Mouse (Mus musculus): ENCODE measurements around the gene Gm48551. TPM values are rescaled to one million over a fixed set of nuclear protein-coding genes. Genes with fewer than 3 reads are reported as not detected.

Gene Gm48551
- polyA plus RNA-seq, 1 experiment from 2014 or later, result 1.1 TPM

- peaks cover 19% of the 10 kb centered on the region for H3K4me1 ChIP-seq (replicated peaks; ENCODE audit: control insufficient read depth, insufficient read depth)
- peak overlapping the region; percentile 51 for H3K9ac ChIP-seq (ENCODE audit: low read length)
Measured at GRCm38 (mm10) chr10:81417227-81418215, 33.3 kb downstream of the Gm48551 start.

GRCm38 (mm10) chr10:81418216-81419070, 34.2 kb downstream of the Gm48551 start:
- H3K36me3 ChIP-seq (ENCODE audit: control insufficient read depth, insufficient read depth, low read length), result 0 out of 2 replicates have a peak, but pooled peaks cover 3% of the 10 kb centered on the region
- H3K4me1 ChIP-seq (replicated peaks; ENCODE audit: control insufficient read depth, insufficient read depth), result peaks cover 17% of the 10 kb centered on the region
- 67% methylated on average over 11 of the region's 11 CpGs for WGBS
- DNase-seq (ENCODE audit: low spot score) (no peak), ATAC-seq (ENCODE audit: low FRiP score, low TSS enrichment) (no peak)
- 0 out of 2 replicates have a peak overlapping the region, but pooled peaks have one; percentile 8 for H3K9ac ChIP-seq (ENCODE audit: low read length)
- H3K27me3 ChIP-seq (ENCODE audit: control insufficient read depth, insufficient read depth, low read length), result no peaks in the 10 kb centered on the region
- TF ChIP-seq EP300 (optimal IDR thresholded peaks at IDR 0.05), result no peak
- no peak for TF ChIP-seq CTCF (IDR thresholded peaks at IDR 0.05; ENCODE audit: low read depth)
- H3K27ac ChIP-seq (replicated peaks), result no peak overlapping the region
- H3K4me2 ChIP-seq (replicated peaks; ENCODE audit: low read depth), result no peak overlapping the region
- no peak overlapping the region for H3K4me3 ChIP-seq (ENCODE audit: low read depth, low read length)
- no peaks in the 10 kb centered on the region for H3K9me3 ChIP-seq (ENCODE audit: control insufficient read depth, low read length)

More at GRCm38 (mm10) chr10:81417227-81418215, 33.3 kb downstream of the Gm48551 start:
- Histone ChIP-seq H3K4me2 (replicated peaks; ENCODE audit: low read depth) (peak overlapping the region; percentile 54), H3K9me3 (ENCODE audit: control insufficient read depth, low read length) (no peaks in the 10 kb centered on the region), H3K4me3 (ENCODE audit: low read depth, low read length) (peak overlapping the region; percentile 27), H3K36me3 (ENCODE audit: control insufficient read depth, insufficient read depth, low read length) (0 out of 2 replicates have a peak, but pooled peaks cover 3% of the 10 kb centered on the region), H3K27me3 (ENCODE audit: control insufficient read depth, insufficient read depth, low read length) (no peaks in the 10 kb centered on the region), H3K27ac (replicated peaks) (peak overlapping the region; percentile 86)
- no peak for TF ChIP-seq CTCF (IDR thresholded peaks at IDR 0.05; ENCODE audit: low read depth)
- no peak for TF ChIP-seq EP300 (optimal IDR thresholded peaks at IDR 0.05)
- WGBS, result 44% methylated on average over 12 of the region's 12 CpGs
- ATAC-seq (ENCODE audit: low FRiP score, low TSS enrichment) (peak; percentile 16; the same call in 1 of the 2 replicates), DNase-seq (ENCODE audit: low spot score) (no peak)

- H3K4me2 ChIP-seq (replicated peaks; ENCODE audit: low read depth), result no peak overlapping the region
- H3K27me3 ChIP-seq (ENCODE audit: control insufficient read depth, insufficient read depth, low read length), result no peaks in the 10 kb centered on the region
- WGBS, result 91% methylated on average over 10 of the region's 10 CpGs
- TF ChIP-seq CTCF (IDR thresholded peaks at IDR 0.05; ENCODE audit: low read depth) (no peak), EP300 (optimal IDR thresholded peaks at IDR 0.05) (no peak)
- no peak overlapping the region for H3K27ac ChIP-seq (replicated peaks)
- 0 out of 2 replicates have a peak overlapping the region, but pooled peaks have one; percentile 8 for H3K9ac ChIP-seq (ENCODE audit: low read length)
- H3K4me3 ChIP-seq (ENCODE audit: low read depth, low read length), result no peak overlapping the region
- H3K36me3 ChIP-seq (ENCODE audit: control insufficient read depth, insufficient read depth, low read length), result 0 out of 2 replicates have a peak, but pooled peaks cover 3% of the 10 kb centered on the region
- peaks cover 19% of the 10 kb centered on the region for H3K4me1 ChIP-seq (replicated peaks; ENCODE audit: control insufficient read depth, insufficient read depth)
- H3K9me3 ChIP-seq (ENCODE audit: control insufficient read depth, low read length), result no peaks in the 10 kb centered on the region
- DNase-seq (ENCODE audit: low spot score) (no peak), ATAC-seq (ENCODE audit: low FRiP score, low TSS enrichment) (no peak)
Measured at GRCm38 (mm10) chr10:81419111-81419928, 35.1 kb downstream of the Gm48551 start.

GRCm38 (mm10) chr10:81420191-81420767, 36.0 kb downstream of the Gm48551 start:
- ATAC-seq (ENCODE audit: low FRiP score, low TSS enrichment) (no peak), DNase-seq (ENCODE audit: low spot score) (no peak)
- Histone ChIP-seq H3K4me1 (replicated peaks; ENCODE audit: control insufficient read depth, insufficient read depth) (peaks cover 12% of the 10 kb centered on the region), H3K4me3 (ENCODE audit: low read depth, low read length) (no peak overlapping the region), H3K4me2 (replicated peaks; ENCODE audit: low read depth) (no peak overlapping the region), H3K9me3 (ENCODE audit: control insufficient read depth, low read length) (no peaks in the 10 kb centered on the region), H3K27me3 (ENCODE audit: control insufficient read depth, insufficient read depth, low read length) (no peaks in the 10 kb centered on the region), H3K27ac (replicated peaks) (no peak overlapping the region), H3K36me3 (ENCODE audit: control insufficient read depth, insufficient read depth, low read length) (0 out of 2 replicates have a peak, but pooled peaks cover 3% of the 10 kb centered on the region), H3K9ac (ENCODE audit: low read length) (no peak overlapping the region)
- no peak for TF ChIP-seq CTCF (IDR thresholded peaks at IDR 0.05; ENCODE audit: low read depth)
- TF ChIP-seq EP300 (optimal IDR thresholded peaks at IDR 0.05), result no peak
- WGBS, result 86% methylated on average over 40 of the region's 40 CpGs
